Mouse (Mus musculus) hindbrain, embryonic 11.5 days (tissue): Measurements from ENCODE around the gene Itsn1. TPM values are rescaled to one million over a fixed set of nuclear protein-coding genes. Genes with fewer than 3 reads are reported as not detected.

Experiments
- ATAC-seq: fragments of 200-750 bp; cut with Nextera tagmentation; 2 replicates; pipeline ENCODE4 v1.8.0; 2017; ENCODE audit warnings: mild to moderate bottlenecking, moderate TSS enrichment, moderate library complexity; ENCODE audit not compliant: low FRiP score
- DNase-seq: peaks from one replicate; pipeline ENCODE4 v3.0.0-alpha.2; 2015; ENCODE audit warnings: low spot score
- H3K27ac ChIP-seq: fragments of 300-500 bp; sonication (generic); 2 replicates; pipeline ENCODE4 v1.5.1; 2014; ENCODE audit warnings: mild to moderate bottlenecking, low read depth, low read length
- H3K27me3 ChIP-seq: fragments of 300-500 bp; sonication (generic); 2 replicates; pipeline ENCODE4 v1.6.1; 2014; ENCODE audit warnings: mild to moderate bottlenecking, low read length, moderate library complexity, mixed read lengths; ENCODE audit not compliant: control insufficient read depth, insufficient read depth
- H3K36me3 ChIP-seq: fragments of 300-500 bp; sonication (generic); 2 replicates; pipeline ENCODE4 v1.6.1; 2014; ENCODE audit warnings: mild to moderate bottlenecking, low read length, moderate library complexity, mixed read lengths; ENCODE audit not compliant: control insufficient read depth, insufficient read depth
- H3K4me1 ChIP-seq: fragments of 300-500 bp; sonication (generic); replicated peaks from 2 replicates; pipeline ENCODE4 v1.6.1; 2014; ENCODE audit warnings: low read length, mixed read lengths; ENCODE audit not compliant: control insufficient read depth, insufficient read depth
- H3K4me2 ChIP-seq: fragments of 300-500 bp; sonication (generic); replicated peaks from 2 replicates; pipeline ENCODE4 v1.6.1; 2014; ENCODE audit warnings: mild to moderate bottlenecking, low read depth, low read length
- H3K4me3 ChIP-seq: fragments of 300-500 bp; sonication (generic); 2 replicates; pipeline ENCODE4 v1.5.1; 2014; ENCODE audit warnings: low read depth, low read length
- H3K9ac ChIP-seq: fragments of 300-500 bp; sonication (generic); 2 replicates; pipeline ENCODE4 v1.6.1; 2014; ENCODE audit warnings: low read depth, low read length
- H3K9me3 ChIP-seq: fragments of 300-500 bp; sonication (generic); 2 replicates; pipeline ENCODE4 v1.6.1; 2016; ENCODE audit warnings: low read length; ENCODE audit not compliant: control insufficient read depth
- WGBS: fragments of 180-500 bp; shearing (Covaris S2); extraction: QIAGEN DNeasy Blood & Tissue Kit; methylation state at CpG from one replicate; pipeline ENCODE4 v1.1.7; 2014; 5-methylcytosine and 5-hydroxymethylcytosine counted together
- polyA plus RNA-seq: library from polyadenylated mRNA; unstranded; fragments of >200 nt; fragmentation: Nextera tagmentation; extraction: Ambion mirVana; gene quantifications from 2 replicates; pipeline ENCODE4 v1.2.1, GENCODE M21; 2014

Itsn1 gene
- 61.1 and 61.7 TPM in 2 replicates for polyA plus RNA-seq

DNA sequence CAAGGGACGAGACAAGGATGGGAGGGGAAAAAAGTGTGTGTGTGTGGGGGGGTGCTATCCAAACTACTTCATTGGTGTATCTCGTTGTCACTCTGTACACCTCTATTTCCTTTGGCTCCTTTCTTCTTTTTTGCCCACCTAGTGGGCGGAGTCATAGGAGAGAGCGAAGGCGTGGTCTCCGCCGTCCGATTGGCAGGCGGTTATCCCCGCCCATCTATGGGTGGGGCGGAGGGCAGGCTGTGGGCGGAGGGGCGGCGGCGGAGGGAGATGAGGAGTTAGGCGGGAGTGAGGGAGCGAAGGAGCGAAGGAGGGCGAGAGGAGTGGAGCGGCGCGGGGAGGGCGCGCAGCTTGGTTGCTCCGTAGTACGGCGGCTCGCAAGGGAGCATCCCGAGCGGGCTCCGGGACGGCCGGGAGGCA is at the start of gene Itsn1:
Gene Itsn1 (plus strand): TSS at position 216 of the 417 bp plus-strand sequence.
- Histone ChIP-seq H3K4me3 (peak within 1 kb of the TSS; percentile 83), H3K27ac (peak within 1 kb of the TSS; percentile 96), H3K9me3 (no peaks in the 10 kb centered on the region), H3K36me3 (no peaks in the 10 kb centered on the region), H3K27me3 (no peaks in the 10 kb centered on the region), H3K4me1 (peaks cover 2% of the 10 kb centered on the region; the same call in 1 of the 2 replicates), H3K4me2 (peak within 1 kb of the TSS; percentile 59), H3K9ac (peak within 1 kb of the TSS; percentile 83)
- WGBS = 0% methylated on average over 33 of the region's 33 CpGs
- ATAC-seq = peak; percentile 94
- peak; percentile 98 for DNase-seq

GRCm38 (mm10) chr16:91680656-91681055 is 48.4 kb upstream of the Itsn1 start:
- no peak overlapping the region for H3K4me2 ChIP-seq
- 86% methylated on average over 5 of the region's 5 CpGs for WGBS
- no peak for DNase-seq

DNA sequence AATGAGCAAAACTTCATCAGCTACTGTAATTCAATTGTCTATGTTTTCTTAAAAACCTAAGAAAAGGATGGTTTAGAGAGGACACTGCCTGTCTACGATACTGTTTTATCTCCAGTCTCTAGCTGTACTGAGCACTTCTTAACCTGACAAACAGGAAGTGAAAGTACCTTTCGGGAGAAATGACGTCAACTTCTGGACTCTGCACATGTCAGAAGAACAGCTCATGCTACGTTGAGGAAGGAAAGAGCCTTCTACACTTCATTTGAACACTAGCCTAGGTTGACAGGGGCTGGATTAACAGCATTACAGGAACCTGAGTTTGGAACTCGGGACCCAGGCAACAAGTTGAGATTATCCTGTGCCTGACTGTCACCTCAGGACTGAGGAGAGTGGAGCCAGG is 43.6 kb upstream of the Itsn1 start:
- Histone ChIP-seq H3K4me2 (no peak overlapping the region), H3K27ac (no peak overlapping the region), H3K36me3 (peaks cover 4% of the 10 kb centered on the region; the same call in 1 of the 2 replicates), H3K9ac (no peak overlapping the region), H3K9me3 (no peaks in the 10 kb centered on the region), H3K4me3 (no peak overlapping the region), H3K4me1 (0 out of 2 replicates have a peak, but pooled peaks cover 2% of the 10 kb centered on the region), H3K27me3 (no peaks in the 10 kb centered on the region)
- ATAC-seq = no peak
- DNase-seq = no peak
- 89% methylated on average over 5 of the region's 5 CpGs for WGBS

More at GRCm38 (mm10) chr16:91680656-91681055, 48.4 kb upstream of the Itsn1 start:
- no peak for ATAC-seq
- Histone ChIP-seq H3K4me3 (no peak overlapping the region), H3K27me3 (no peaks in the 10 kb centered on the region), H3K4me1 (no peaks in the 10 kb centered on the region), H3K9ac (no peak overlapping the region), H3K36me3 (peaks cover 12% of the 10 kb centered on the region), H3K9me3 (no peaks in the 10 kb centered on the region), H3K27ac (no peak overlapping the region)

- H3K27me3 ChIP-seq = no peaks in the 10 kb centered on the region
- H3K9ac ChIP-seq = no peak overlapping the region
- no peak overlapping the region for H3K27ac ChIP-seq
- DNase-seq = no peak
- no peaks in the 10 kb centered on the region for H3K9me3 ChIP-seq
- no peak for ATAC-seq
- peaks cover 4% of the 10 kb centered on the region; the same call in 1 of the 2 replicates for H3K36me3 ChIP-seq
- no peak overlapping the region for H3K4me3 ChIP-seq
- no peak overlapping the region for H3K4me2 ChIP-seq
- 0 out of 2 replicates have a peak, but pooled peaks cover 2% of the 10 kb centered on the region for H3K4me1 ChIP-seq
- WGBS = 88% methylated on average over 5 of the region's 5 CpGs
These were observed 42.7 kb upstream of the Itsn1 start for GRCm38 (mm10) chr16:91686369-91686768.

DNA sequence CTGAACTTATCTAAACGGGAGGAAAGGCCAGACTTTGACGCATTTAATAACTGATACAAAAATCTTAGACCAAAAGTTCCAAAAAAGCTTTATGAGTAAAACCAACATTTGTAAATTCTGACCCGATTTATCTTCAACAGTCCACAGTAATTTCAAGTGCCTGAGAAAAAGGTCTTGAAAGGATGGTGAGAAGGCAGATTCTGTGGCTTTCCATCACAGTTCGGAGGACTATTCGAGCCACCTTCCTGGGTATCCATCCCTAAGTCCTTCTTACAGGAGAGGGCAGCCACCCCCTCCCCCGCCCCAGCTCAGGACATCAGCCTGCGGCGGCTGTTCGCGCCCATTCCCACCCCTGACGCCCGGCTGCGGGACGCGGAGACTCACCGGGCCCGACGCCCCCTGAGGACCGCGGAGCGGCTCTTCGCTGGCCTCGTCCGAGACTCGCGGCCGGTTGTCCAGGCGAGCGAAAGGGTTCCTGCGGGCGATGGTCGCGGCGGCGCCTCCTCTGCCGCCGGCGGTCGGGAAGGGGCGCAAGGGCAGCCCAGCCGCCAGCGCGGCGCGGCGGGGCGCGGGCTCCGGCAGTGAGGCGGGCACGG is 41.0 kb upstream of the Itsn1 start:
- Histone ChIP-seq H3K9ac (peak overlapping the region; percentile 87), H3K36me3 (no peaks in the 10 kb centered on the region), H3K27ac (peak overlapping the region; percentile 85), H3K4me3 (peak overlapping the region; percentile 87), H3K4me2 (peak overlapping the region; percentile 83), H3K4me1 (0 out of 2 replicates have a peak, but pooled peaks cover 2% of the 10 kb centered on the region), H3K27me3 (no peaks in the 10 kb centered on the region), H3K9me3 (no peaks in the 10 kb centered on the region)
- ATAC-seq (peak; percentile 72), DNase-seq (no peak)
- 2% methylated on average over 50 of the region's 51 CpGs for WGBS

DNA sequence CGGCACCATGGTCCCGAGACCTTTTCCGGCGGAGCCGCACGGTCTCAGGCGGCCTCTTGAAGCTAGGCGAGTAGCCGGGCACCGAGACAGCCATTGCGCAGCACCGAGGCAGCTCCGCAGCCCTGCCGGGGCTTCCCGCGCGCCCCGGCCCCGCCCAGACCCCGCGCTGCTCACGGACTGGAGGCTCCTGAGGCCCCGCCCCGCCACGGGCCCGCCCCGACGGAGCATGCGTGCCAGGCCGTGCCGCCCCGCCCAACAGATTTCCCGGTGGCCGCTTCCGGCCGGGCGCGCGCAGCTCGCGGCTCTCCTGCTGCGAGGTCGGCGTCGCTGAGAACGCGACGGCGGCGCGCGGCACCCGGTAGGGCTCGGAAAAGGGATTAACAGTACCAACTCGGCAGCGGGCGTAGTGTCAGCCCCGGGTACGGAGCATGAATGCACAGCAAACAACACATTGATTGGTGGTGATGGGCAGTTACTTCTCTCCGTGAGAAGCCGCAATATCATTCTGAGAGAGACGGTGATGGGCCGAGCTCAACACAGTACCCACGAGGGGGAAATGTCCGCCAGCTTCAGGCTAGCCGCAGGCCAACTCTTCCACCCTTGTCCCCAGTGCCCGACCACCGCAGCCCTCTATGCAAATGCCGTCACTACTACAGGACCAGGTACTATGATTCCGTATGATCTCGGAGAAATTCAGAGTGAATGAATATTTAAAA is 40.3 kb upstream of the Itsn1 start, which contains the start of gene Donson:
Gene Donson (minus strand): TSS at position 152 of the 716 bp plus-strand sequence.
- peak within 1 kb of the TSS; percentile 85 for H3K27ac ChIP-seq
- H3K4me2 ChIP-seq = peak within 1 kb of the TSS; percentile 83
- no peaks in the 10 kb centered on the region for H3K27me3 ChIP-seq
- 0 out of 2 replicates have a peak, but pooled peaks cover 2% of the 10 kb centered on the region for H3K4me1 ChIP-seq
- peak; percentile 97 for DNase-seq
- H3K9ac ChIP-seq = peak within 1 kb of the TSS; percentile 87
- no peaks in the 10 kb centered on the region for H3K9me3 ChIP-seq
- H3K4me3 ChIP-seq = peak within 1 kb of the TSS; percentile 87
- H3K36me3 ChIP-seq = no peaks in the 10 kb centered on the region
- peak; percentile 99 for ATAC-seq
- WGBS = under 1% methylated on average over 60 of the region's 71 CpGs

DNA sequence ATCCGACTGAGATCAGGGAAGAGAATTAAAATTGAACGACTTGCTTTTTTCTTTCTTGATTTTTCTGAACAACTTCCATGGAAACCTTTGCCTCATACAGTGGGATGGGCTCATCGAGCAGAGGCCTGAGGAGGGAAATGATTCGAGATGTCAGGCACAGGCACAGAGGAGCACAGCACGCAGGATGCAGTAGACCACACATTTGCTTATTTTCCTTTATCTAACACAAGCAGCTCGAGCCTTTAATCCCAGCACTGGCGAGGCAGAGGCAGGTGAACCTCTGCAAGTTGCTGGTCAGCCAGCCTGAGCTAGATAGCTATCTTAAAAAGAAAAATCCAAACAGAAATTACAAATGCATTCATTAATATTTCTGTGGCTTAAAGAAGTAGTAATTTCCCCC is 39.3 kb upstream of the Itsn1 start:
- WGBS = 55% methylated on average over 7 of the region's 7 CpGs
- Histone ChIP-seq H3K9me3 (no peaks in the 10 kb centered on the region), H3K9ac (no peak overlapping the region), H3K27me3 (no peaks in the 10 kb centered on the region), H3K36me3 (no peaks in the 10 kb centered on the region), H3K4me3 (no peak overlapping the region), H3K4me1 (0 out of 2 replicates have a peak, but pooled peaks cover 2% of the 10 kb centered on the region), H3K4me2 (no peak overlapping the region), H3K27ac (no peak overlapping the region)
- DNase-seq = no peak
- no peak for ATAC-seq

DNA sequence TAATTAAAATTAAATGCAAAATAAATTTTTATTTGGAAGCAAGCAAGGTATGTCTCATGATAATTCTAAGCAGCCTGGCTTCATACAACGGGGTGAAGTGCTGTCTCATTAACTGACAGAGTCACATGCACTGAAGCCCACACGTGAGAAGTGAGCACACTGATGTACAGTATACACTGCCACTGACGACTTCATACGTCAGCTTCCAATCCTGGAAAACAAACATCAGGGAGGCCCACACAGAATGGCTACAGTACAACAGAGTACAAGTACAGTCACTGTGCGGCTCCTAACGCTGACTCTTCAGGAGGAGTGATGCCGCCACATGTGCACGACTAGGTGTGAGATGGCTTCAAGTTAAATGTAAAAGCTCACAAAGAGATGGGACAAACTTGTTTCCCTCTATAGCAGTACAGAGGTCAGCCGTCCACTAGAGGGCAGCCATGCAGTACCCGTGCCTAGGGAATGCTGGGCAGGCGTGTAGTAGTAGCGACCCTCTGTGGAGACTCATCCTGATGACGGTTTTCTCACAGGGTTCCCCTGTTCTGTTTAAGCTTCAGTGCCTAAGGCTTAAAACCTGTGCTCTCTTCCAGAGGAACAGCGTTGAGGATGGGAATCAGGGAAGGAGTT is 34.5 kb upstream of the Itsn1 start:
- peak; percentile 87 for DNase-seq
- peak; percentile 83 for ATAC-seq
- Histone ChIP-seq H3K4me3 (no peak overlapping the region), H3K9me3 (no peaks in the 10 kb centered on the region), H3K4me1 (no peaks in the 10 kb centered on the region), H3K9ac (no peak overlapping the region), H3K27me3 (no peaks in the 10 kb centered on the region), H3K36me3 (no peaks in the 10 kb centered on the region), H3K4me2 (no peak overlapping the region), H3K27ac (no peak overlapping the region)
- 37% methylated on average over 14 of the region's 14 CpGs for WGBS
